Mouse (Mus musculus) thymus, postnatal 25 days (tissue): ENCODE data around the gene Kcnj10.

Source experiments
- DNase-seq: peaks from one replicate; pipeline ENCODE4 v3.0.0; 2022

Gene Kcnj10

GRCm38 (mm10) chr1:172312768-172313561 is 28.0 kb upstream of the Kcnj10 start:
- DNase-seq = no peak

DNA sequence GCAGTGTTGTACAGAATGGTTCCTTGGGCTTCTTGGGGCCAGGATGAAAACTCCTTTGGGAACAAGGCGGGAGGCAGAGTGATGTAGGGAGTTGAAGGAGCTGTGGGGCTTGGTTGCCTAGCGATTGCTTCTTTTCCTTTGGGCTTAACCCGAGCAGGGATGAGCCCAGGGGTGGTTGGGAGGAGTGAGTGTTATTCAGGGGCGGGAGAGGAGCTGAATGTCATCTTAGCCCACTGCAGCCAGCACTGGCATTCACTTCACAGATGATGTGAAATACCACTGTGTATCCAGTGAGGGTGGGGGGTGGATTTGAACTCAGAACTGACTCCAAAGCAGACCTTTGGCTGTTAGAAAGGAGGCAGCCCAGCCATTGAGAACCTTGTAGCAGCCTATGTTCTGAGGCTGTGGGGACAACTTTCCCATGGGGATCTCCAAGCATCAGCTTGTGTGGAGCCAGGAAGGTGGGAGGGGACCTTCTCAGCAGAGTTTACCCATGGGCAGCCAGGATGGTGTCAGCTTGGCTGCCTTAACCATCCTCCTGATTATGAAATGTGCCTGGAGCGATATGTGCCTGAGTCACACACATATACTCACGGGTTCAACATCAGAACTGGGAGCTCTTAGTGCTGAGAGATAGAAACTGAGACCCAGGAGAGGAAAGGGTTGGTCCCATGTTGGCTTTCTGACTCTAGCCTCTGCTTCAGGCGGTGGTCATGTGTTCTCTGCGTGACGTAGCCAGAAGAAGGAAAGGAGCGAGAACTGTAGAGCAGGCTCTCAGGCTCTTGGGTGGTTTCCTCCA is 27.2 kb upstream of the Kcnj10 start:
- no peak for DNase-seq

GRCm38 (mm10) chr1:172314911-172315310 is 26.1 kb upstream of the Kcnj10 start:
- no peak for DNase-seq

DNA sequence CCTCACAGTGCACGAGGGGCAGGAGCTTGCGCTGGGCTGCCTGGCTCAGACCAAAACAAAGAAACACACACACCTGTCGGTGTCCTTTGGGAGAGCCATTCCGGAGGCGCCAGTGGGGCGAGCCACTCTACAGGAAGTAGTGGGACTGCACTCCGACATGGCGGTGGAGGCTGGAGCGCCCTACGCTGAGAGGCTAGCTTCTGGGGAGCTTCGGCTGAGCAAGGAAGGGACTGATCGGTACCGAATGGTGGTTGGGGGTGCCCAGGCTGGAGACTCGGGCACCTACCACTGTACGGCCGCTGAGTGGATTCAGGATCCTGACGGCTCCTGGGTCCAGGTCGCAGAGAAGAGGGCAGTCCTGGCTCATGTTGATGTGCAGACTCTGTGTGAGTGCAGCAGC is 23.6 kb upstream of the Kcnj10 start:
- no peak for DNase-seq

GRCm38 (mm10) chr1:172317946-172318345 is 23.1 kb upstream of the Kcnj10 start:
- DNase-seq = no peak

- no peak for DNase-seq
Observed at GRCm38 (mm10) chr1:172318424-172319035, 22.5 kb upstream of the Kcnj10 start.

DNA sequence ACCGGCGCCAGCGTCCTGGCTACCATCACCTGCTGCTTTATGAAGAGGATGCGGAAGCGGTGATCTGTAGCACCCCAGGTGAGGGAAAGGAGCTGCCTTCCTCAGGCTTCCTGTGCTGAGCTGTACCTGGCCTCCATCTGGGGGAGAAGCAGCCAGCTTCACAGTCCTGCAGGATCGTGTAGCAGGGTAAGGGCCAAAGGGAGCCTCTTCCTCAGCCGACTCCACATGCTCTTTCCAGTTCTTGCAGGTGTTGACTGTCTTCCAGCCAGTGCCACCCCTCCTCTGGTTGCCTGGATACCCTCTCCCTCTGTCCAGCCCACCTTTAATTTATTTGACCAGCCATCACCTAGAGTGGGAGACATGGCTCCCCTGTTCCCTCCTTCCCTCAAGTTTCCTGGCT is 21.7 kb upstream of the Kcnj10 start:
- DNase-seq = no peak

GRCm38 (mm10) chr1:172319921-172320411 is 21.0 kb upstream of the Kcnj10 start:
- no peak for DNase-seq

DNA sequence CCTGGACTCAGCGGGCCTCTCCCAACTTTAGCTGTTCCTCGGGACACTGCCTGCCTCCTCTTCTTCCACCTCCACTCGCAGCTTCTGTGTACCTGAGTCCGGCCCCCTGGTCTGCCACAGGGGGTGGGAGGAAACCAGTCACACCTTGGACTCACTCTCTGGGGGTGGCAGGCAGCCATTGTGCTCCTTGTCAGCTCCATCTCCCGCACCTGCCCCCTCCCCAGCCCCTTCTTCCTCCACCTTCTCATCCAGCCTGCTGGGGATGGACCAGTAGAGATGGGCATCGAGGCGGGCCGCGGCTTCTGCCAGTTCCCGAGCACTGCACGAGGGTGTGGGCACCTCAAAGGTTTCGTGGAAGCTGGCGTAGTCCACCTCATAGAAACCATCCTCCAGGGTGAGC is 18.3 kb upstream of the Kcnj10 start:
- no peak for DNase-seq

DNA sequence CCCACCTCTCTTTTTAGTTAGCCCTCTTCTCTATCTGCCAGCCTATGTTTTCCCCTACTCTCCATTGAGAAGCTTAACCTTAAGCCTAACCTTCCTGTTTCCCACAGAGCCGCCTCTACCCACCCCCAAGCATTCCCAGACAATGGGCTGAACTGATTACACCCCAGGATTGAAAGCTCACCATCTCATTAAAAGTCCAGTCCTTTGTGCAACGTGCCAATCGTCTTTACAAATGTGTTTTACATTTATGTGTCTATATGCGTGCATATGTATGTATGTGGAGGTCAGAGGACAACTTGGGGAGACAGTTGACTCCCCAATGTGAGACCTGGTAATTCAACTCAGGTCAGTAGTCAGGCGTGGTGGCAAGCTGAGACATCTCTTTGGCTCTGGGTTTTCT is 17.7 kb upstream of the Kcnj10 start:
- DNase-seq = no peak

GRCm38 (mm10) chr1:172323801-172324359 is 17.1 kb upstream of the Kcnj10 start:
- no peak for DNase-seq

- peak; percentile 68 for DNase-seq
Observed at GRCm38 (mm10) chr1:172324725-172325124, 16.3 kb upstream of the Kcnj10 start.

- DNase-seq = peak; percentile 79
Observed at GRCm38 (mm10) chr1:172325680-172326535, 15.1 kb upstream of the Kcnj10 start.

DNA sequence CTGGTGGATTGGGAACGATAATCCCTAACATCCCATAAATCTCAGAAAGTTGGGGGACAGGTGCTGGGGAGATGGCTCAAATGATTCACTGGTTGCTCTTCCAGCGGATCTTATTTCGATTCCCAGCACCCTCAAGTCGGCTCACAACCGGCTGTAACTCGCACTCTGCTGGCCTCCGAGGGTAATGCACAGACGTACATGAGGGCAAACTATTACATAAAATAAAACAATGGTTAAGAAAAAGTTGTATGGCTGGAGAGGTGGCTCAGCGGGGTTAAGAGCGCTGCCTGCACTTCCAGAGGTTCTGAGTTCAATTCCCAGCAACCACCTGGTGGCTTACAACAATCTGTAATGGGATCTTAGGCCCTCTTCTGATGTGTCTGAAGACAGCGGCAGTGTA is 14.3 kb upstream of the Kcnj10 start:
- no peak for DNase-seq

- no peak for DNase-seq
Observed at GRCm38 (mm10) chr1:172327206-172328001, 13.6 kb upstream of the Kcnj10 start.

GRCm38 (mm10) chr1:172328041-172328440 is 13.0 kb upstream of the Kcnj10 start:
- DNase-seq = no peak

- DNase-seq = no peak
Observed at GRCm38 (mm10) chr1:172328461-172328860, 12.5 kb upstream of the Kcnj10 start.

- DNase-seq = no peak
Observed at GRCm38 (mm10) chr1:172329131-172329530, 11.9 kb upstream of the Kcnj10 start, which contains the start of gene Kcnj9. Gene Kcnj9, minus strand, starts transcription at chr1:172329318.

DNA sequence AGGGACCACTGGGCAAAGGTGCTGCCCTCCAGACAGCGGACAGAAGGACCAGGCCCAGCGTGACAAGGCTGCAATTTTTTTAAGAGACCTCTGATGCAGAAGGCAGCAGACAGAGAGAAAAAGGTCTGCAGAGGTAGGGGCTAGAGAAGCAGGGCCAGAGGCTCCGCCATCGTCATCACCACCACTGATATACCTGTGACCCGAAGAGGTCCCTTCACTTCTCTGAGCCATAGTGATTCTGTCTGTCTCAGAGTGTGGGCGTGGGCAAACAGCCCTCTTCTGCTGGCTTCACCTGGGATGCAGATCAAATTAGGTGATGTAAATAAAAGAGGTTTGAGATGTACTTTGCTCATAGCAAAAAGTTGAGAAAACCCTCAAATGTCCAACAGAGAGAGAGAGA is 11.4 kb upstream of the Kcnj10 start:
- DNase-seq = no peak

GRCm38 (mm10) chr1:172331422-172331947 is 9.5 kb upstream of the Kcnj10 start:
- no peak for DNase-seq

GRCm38 (mm10) chr1:172332925-172333324 is 8.1 kb upstream of the Kcnj10 start:
- DNase-seq = no peak
